Mouse (Mus musculus) Muller cell, postnatal 12 days (primary cell): ENCODE measurements at regions not wholly inside any gene's neighbourhood (a gene's known extent, or its start where the extent isn't known, plus 50 kb on each side); places are given as distances from the start of the nearest gene placed in this dataset.

ENCODE experiments used
- DNase-seq: peaks from one replicate; pipeline ENCODE4 v3.0.0-alpha.2; 2015; ENCODE audit errors: inconsistent ontology term

DNA sequence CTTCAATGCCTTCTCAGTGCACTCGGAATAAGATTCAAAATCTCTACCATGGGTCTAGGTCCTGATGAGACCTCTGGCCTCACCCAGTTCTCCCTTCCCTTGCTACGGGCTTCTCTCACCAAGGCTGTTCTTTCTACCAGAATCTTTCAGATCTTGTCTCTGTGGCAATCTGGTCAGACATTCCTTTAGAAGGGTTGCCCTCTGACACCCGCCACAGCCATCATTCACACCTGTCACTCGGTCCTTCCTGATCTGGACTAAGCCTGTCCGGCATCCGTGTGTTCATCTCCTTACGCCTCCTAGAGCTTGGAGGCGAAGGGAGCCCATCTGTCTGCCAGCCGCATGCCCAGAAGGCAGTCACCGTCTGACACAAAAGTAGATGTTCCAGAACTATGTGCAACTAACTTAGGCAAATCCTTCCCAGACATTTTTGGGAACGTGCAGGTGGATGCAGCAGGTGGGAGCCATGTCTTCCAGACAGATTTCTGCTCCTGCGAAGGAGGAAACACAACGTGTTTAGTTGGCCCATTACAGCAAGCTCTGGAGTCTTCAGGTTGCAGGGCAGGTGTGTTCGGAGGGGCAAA lies 77.7 kb downstream of the Fam76b start:
- DNase-seq = no peak

GRCm38 (mm10) chr9:13906736-13907135 lies 79.2 kb downstream of the Fam76b start:
- no peak for DNase-seq

DNA sequence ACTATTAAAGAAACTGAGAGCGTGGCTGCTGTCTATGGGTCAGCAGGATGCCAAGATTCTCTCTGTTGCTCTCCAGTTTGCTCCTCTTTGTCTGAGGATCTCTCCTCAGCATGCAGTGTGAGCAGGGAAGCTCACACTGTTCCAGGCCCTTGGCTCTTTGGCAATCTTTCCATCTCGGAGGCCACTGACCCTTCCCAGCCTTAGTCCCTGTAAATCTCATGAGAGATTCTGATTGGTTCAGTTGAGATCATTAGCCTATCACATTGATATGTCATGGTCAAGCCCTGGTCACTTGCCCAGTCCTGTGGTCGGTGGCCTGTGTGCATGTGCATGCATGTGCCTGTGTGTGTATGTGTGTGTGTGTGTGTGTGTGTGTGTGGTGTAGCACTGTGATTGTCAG lies 82.1 kb downstream of the Fam76b start:
- DNase-seq = no peak

DNA sequence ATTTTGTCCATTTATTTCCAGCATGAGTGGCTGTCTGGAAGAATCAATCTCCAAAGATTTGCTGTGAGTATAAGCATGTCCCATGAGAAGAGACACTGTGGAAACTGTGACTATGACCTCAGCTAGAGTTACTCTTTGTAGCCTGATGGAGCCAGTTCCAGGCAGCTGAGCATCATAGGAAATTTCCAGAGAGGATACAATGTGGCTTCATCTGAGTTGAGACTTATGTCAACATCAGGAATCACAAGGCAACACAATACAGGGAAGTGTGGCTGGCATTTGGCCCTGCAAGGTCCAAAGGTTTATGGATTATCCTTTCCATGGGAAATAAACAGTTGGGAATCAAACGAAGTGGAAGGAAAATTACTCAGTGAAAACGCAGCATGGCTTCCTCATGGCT lies 82.6 kb downstream of the Fam76b start:
- no peak for DNase-seq

- peak; percentile 48 for DNase-seq
Observed at GRCm38 (mm10) chr9:13913459-13913858, 85.9 kb downstream of the Fam76b start.

DNA sequence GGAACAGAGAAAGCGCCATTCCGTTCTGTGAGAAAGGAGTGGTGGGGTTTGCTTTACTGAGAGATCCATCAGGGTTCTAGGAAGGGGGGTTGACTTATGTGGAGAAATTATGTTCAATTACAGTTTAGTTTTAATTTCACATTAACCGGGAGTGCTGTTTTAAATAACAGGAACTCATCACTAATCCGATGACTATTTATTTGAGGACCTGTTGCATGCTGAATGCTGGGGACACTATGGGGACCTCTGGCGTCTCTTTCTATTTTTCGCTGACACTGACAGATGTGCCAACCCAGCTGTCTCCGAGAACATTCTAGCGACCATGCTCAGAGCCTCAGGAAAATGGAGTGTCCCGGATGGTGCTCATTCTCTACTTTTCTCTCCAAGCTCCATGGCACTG lies 86.6 kb downstream of the Fam76b start:
- DNase-seq = no peak

DNA sequence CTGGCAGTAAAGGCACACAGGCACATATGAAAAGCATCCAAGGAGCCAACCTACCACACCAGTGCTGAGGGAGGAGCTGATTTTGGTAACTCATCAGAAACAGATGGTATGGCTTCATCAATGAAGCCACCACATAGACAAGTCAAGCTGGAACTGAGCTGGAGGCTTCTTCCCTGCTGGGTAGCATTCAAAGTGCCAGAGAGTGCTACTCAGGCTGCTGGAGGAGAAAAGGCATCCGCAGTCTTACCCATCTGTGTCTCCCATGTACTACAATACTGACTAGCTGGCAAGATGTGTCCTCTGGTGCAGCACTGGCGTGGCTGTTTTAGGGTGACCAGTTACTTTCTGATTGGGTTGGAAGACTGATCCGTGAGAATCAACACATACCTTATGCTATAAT lies 87.3 kb downstream of the Fam76b start:
- DNase-seq = no peak

DNA sequence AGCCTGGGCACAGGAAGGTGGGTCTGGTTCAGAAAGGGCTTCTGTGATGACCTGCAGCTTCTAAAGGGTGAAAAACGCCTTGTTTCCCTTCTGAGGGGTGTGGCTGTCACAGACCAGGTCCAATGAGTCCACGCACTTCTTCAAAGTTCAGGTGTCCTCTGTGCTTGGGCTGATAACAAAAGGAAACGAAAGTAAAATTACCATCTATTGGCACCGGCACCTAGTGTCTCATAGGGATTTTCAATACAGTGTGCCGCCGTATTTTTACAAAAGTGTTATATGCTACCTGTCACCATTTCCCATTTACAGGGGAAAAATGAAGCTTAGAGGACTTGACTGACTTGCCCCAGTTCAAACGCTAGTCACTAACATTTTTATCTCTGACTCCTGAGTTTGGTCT lies 89.3 kb downstream of the Fam76b start:
- DNase-seq = no peak

DNA sequence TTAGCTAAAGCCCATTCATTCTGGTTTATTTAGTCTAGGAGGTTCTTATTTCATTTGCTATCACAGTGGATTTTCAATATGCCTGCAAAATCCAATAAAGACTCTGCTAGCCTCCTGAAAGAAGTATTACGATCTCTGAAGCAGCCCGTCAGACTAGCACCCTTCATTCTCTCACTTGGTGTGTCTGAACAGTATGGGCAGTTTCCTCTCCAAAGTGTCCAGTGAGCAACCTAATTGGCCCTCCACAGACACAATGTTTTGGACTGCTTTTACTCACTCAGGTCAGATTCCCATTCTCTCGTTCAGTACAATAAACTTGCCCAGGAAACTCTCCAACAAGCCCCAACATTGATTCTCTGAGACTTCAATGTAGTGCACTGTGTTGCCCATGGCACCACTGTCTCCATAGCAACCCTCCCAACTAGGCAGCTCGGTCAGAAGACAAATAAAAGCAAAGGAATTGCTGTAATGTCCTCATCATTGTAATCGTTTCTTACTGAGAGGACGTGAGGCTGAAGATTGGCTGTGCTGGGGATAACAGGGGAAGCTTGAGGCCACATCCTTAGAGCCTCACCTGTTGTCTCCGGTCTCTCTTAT lies 91.2 kb downstream of the Fam76b start:
- peak; percentile 33 for DNase-seq

GRCm38 (mm10) chr9:13919739-13920410 lies 92.4 kb downstream of the Fam76b start:
- DNase-seq = no peak

GRCm38 (mm10) chr9:13920623-13921022 lies 93.1 kb downstream of the Fam76b start:
- no peak for DNase-seq

DNA sequence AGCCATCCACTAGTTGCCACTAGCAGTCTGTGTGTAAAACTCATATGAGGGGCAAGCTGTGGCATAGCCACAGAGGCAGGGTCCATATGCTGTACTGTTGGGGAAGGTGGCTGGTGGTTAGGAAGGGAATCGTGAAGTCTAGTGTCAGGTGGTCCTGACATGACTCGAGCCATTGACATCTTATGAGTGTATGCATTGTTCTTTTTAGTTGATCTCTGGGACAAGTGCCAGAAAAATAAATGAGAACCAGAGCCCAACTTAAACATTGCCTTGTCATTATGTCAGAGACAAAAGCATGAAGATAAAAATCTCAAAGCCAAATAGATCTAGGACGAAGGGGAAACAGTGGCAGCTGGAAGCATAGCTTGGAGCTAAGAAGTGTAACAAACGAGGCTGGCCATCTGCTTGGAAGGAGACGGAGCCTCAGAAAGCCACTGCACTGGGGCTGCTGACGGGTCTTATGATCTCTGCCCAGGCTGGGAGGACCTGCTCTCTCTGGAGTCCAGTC lies 104.5 kb downstream of the Fam76b start:
- peak; percentile 77 for DNase-seq

DNA sequence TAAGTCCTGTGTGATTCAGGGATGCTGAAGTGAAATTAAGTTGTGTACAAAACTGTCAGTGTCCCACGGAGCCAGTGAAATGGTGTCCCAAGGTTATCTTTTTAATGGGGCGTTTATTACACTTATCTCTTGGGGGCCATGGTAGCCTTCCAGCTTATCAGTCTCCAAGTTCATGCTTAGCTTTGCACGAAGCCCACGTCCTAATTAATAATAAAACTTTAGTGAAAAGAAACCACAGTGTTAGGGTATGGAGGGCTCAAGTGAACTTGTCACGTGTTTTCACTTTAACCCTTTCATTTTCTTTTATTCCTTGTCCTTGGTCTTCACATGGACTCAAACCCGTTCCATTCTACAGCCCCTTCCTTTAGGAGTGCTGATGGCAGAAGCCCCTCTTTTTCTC lies 105.9 kb downstream of the Fam76b start:
- no peak for DNase-seq

GRCm38 (mm10) chr9:13937301-13937700 lies 109.8 kb downstream of the Fam76b start:
- DNase-seq = no peak

DNA sequence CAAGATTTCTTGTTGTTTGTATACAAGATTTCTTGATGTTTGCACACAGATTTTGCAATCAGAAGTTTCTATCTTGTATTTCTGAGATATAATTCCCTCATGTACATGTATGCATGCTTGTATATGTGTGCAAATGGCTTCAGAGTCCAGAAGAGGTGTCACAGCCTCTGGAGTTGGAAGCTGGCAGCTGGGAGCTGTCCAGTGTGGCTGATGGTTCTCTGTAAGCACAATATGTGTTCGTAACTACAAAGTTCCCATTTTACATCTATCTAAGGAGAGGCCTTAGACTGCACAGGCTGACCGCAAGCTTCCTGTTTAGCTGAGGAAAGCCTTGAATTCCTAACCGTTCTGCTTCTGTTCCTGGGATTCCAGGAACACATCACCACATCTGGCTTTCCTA lies 119.0 kb downstream of the Fam76b start:
- DNase-seq = no peak

DNA sequence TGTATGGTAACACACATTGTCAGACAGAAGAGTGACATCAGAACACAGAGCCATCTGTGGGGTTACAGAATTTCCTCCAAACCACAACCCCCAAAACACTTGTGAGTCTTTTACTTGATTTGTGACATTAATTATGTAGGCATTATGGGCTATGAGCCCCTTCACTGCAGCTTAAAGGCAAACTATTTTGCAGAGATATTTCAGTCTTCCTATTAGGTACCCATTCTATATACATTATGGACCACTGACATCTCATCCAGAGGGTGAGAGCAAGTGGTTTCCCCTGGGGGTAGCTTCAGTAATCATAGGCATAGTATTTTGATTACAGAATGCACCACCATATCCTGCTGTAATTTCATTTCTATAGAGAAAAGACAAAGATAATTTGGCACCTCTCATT lies 124.6 kb downstream of the Fam76b start:
- DNase-seq = no peak

- DNase-seq = peak; percentile 85
Observed at GRCm38 (mm10) chr9:13963140-13963763, 135.7 kb downstream of the Fam76b start.

DNA sequence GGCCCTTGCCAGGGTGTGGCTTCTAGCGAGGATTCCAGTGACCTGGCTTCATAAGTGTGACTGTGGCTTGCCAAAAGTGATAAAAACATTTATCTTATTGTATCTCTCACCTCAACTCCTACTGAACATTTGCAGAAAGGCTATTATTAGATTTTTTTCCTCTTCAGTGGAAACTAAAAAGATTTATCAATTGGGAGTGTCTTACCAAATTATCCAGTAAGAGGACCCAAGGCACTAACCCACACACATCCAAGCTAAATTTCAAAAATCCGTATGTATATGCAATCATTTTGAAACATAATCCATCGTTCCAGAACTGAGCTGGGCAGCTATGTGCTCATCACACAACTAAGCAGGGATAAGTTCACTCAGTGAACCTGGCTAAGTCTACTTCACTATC lies 136.3 kb downstream of the Fam76b start:
- no peak for DNase-seq

DNA sequence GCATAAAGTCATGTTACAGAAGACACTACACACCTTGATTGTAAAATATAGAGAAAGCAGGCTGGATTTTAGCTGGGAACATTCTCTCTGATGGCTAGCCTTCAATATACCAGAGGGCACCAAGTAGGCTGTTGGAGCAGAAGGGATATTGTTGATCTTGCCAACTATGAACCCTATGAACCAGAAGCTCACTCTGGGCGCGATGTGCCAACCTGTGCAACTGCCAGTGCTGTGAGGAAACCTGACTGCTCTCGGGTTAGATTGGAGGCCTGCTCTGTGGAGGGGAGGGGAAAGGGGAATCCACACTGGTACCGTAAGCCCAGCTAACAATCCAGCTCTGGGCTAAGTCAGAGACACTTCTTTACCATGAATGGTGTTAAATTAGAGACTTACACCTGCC lies 136.7 kb downstream of the Fam76b start:
- no peak for DNase-seq

GRCm38 (mm10) chr9:13966212-13966611 lies 138.7 kb downstream of the Fam76b start:
- DNase-seq = no peak

- DNase-seq = no peak
Observed at GRCm38 (mm10) chr9:13969262-13969661, 141.7 kb downstream of the Fam76b start.

DNA sequence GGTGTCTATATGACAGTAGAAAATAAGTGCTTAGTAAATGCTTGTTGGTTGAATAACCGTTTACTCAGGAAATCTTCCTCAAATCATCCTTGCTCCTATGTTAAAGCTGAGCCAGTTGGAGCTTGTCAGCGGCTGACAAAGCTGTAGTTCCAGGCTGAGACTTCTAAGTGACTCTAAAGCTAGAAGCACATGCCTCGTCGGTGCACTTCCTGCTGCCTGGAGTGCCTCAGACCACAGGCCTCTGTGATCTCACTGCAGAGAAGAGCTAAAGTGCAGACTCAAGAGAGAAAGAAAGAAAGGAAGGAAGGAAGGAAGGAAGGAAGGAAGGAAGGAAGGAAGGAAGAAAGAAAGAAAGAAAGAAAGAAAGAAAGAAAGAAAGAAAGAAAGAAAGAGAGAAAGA lies 146.1 kb downstream of the Fam76b start:
- DNase-seq = no peak

DNA sequence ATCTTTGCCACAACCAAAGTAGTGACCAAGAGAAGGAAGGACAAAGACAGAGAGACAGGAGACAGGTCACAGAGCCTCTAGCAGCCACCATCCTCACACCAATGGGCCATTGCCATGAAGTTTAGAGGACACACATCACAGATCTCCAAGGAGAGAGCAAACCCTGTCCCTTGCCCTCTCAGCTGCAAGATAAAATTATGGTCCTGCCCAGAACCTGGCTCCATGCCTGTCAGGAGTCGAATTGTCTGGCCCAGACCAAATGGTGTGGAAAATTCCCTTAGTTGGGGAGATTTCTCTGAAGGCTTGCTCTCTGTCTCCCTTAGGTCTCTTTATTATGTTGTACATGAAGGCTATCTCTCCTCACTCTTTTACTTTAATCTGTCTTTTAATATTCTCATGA lies 147.4 kb downstream of the Fam76b start:
- DNase-seq = no peak
